Mouse (Mus musculus) stomach, embryonic 16.5 days (tissue): ENCODE data around the gene Siah1b. TPM values are rescaled to one million over a fixed set of nuclear protein-coding genes. Genes with fewer than 3 reads are reported as not detected.

ENCODE experiments used
- ATAC-seq: fragments of 200-750 bp; cut with Nextera tagmentation; 2 replicates; pipeline ENCODE4 v1.8.0; 2017; ENCODE audit warnings: moderate number of reproducible peaks, moderate TSS enrichment; ENCODE audit not compliant: insufficient read depth, low FRiP score
- H3K27ac ChIP-seq: fragments of 300-500 bp; sonication (generic); 2 replicates; pipeline ENCODE4 v1.5.1; 2014; ENCODE audit warnings: low read length
- H3K27me3 ChIP-seq: fragments of 300-500 bp; sonication (generic); 2 replicates; pipeline ENCODE4 v1.6.1; 2014; ENCODE audit warnings: low read length, control low read depth, mixed read lengths; ENCODE audit not compliant: control insufficient read depth, insufficient read depth
- H3K36me3 ChIP-seq: fragments of 300-500 bp; sonication (generic); 2 replicates; pipeline ENCODE4 v1.6.1; 2014; ENCODE audit warnings: low read length; ENCODE audit not compliant: control insufficient read depth, insufficient read depth
- H3K4me1 ChIP-seq: fragments of 300-500 bp; sonication (generic); 2 replicates; pipeline ENCODE4 v1.6.1; 2014; ENCODE audit warnings: low read length, control low read depth, mixed read lengths; ENCODE audit not compliant: control insufficient read depth, insufficient read depth
- H3K4me2 ChIP-seq: fragments of 300-500 bp; sonication (generic); 2 replicates; pipeline ENCODE4 v1.6.1; 2014; ENCODE audit warnings: low read depth, low read length, mixed read lengths
- H3K4me3 ChIP-seq: fragments of 300-500 bp; sonication (generic); replicated peaks from 2 replicates; pipeline ENCODE4 v1.5.1; 2014; ENCODE audit warnings: mild to moderate bottlenecking, low read length
- H3K9ac ChIP-seq: fragments of 300-500 bp; sonication (generic); 2 replicates; pipeline ENCODE4 v1.6.1; 2014; ENCODE audit warnings: low read length
- H3K9me3 ChIP-seq: fragments of 300-500 bp; sonication (generic); replicated peaks from 2 replicates; pipeline ENCODE4 v1.6.1; 2016; ENCODE audit warnings: low read length, control low read depth; ENCODE audit not compliant: control insufficient read depth
- WGBS: fragments of 180-500 bp; shearing (Covaris S2); extraction: QIAGEN DNeasy Blood & Tissue Kit; methylation state at CpG from one replicate; pipeline ENCODE4 v1.1.7; 2014; 5-methylcytosine and 5-hydroxymethylcytosine counted together
- polyA plus RNA-seq: library from polyadenylated mRNA; unstranded; fragments of >200 nt; fragmentation: Nextera tagmentation; extraction: Ambion mirVana; gene quantifications from 2 replicates; pipeline ENCODE4 v1.2.1, GENCODE M21; 2015

Siah1b gene
- polyA plus RNA-seq, result 13.6 and 19.0 TPM in 2 replicates

DNA sequence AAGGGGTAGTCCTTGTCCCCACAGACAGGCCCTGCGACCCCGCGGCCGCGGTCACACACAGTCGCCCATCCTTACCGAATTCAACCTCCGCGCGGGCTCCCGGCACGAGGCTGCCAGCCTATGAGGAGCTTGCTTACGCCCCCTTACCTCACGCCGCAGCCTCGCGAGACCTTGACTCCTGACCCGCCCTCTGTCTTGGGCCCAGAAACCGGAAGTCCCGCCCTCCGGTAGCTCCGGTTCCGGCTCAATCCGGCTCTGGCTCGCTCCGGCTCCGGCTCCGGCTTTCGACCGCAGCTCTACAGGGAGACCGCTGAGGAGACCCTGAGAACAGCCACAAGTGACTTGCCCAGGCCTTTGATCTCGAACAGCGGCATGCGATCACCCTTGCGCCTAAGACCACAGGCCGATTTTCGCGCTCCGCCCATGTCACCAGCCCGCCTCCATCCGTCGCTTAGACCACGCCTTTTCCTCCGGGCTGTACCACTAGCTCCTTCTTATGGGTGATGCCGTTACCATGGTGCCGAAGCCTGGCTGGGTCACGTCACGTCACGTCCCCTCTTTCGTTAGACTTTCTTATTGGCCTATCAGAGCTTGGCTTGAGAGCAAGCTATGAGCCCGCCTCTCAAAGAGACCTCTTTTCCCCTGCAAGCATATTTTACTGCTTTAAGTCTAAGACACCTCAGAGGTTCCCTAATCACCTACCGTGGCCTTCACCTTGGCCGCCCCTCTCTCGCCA lies at the start of gene Siah1b:
TSS of gene Siah1b (minus strand) at position 454 of the 736 bp plus-strand sequence.
- no peaks in the 10 kb centered on the region for H3K27me3 ChIP-seq
- peak; percentile 99 for ATAC-seq
- H3K36me3 ChIP-seq, result no peaks in the 10 kb centered on the region
- peak within 1 kb of the TSS; percentile 78 for H3K9ac ChIP-seq
- peak within 1 kb of the TSS; percentile 77 for H3K4me2 ChIP-seq
- peaks cover 4% of the 10 kb centered on the region; the same call in 1 of the 2 replicates for H3K4me1 ChIP-seq
- whole genome bisulfite sequencing, result 24% methylated on average over 52 of the region's 54 CpGs
- peak within 1 kb of the TSS; percentile 61 for H3K4me3 ChIP-seq
- H3K9me3 ChIP-seq, result no peaks in the 10 kb centered on the region
- peak within 1 kb of the TSS; percentile 82 for H3K27ac ChIP-seq

DNA sequence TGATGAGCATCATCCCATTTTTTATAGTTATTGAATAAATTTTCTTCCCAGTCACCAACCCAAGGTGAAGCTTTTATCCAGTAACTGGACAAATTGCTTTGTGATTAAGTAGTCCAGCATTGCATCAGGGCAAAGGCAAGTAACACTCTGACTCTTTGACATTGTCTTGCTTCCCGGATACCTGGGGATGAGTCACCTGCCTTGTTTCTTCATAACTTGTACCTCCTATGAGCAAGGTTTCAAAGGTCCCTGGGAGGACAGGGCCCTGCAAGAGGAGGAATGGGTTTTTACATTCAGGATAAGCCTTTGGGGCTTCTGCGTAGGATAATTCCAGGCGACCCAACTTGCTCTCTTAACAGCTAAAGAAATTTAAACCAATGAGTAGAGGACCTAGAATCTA lies 47.6 kb upstream of the Siah1b start:
- H3K4me3 ChIP-seq, result no peak overlapping the region
- no peak overlapping the region for H3K9ac ChIP-seq
- ATAC-seq, result no peak
- H3K27me3 ChIP-seq, result no peaks in the 10 kb centered on the region; the same call in 1 of the 2 replicates
- no peaks in the 10 kb centered on the region for H3K9me3 ChIP-seq
- H3K4me1 ChIP-seq, result no peaks in the 10 kb centered on the region
- WGBS, result 87% methylated on average over 3 of the region's 3 CpGs
- no peaks in the 10 kb centered on the region for H3K36me3 ChIP-seq
- no peak overlapping the region for H3K27ac ChIP-seq
- H3K4me2 ChIP-seq, result no peak overlapping the region

DNA sequence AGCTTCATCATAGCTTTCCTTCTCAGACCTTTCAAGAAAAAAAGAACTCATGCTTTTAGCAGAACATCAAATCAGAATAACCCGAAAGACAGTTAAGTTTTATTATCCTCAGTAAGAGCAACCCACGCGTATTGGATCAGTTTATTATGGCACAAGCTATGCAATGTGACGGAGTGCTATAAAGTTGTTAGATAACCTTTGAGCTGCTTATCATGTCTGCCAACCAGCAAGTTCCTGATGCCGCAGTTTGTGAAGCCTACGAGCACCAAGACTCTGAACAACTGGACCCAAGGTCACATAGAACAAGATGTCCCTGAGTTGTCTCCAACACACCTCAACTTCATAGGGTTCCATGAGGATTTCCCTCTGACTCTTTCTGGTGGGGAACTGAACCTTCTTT lies 37.5 kb upstream of the Siah1b start:
- 79% methylated on average over 6 of the region's 6 CpGs for WGBS
- no peak overlapping the region for H3K27ac ChIP-seq
- no peak overlapping the region for H3K9ac ChIP-seq
- no peaks in the 10 kb centered on the region for H3K27me3 ChIP-seq
- H3K4me1 ChIP-seq, result no peaks in the 10 kb centered on the region
- H3K9me3 ChIP-seq, result no peaks in the 10 kb centered on the region
- no peak overlapping the region for H3K4me2 ChIP-seq
- ATAC-seq, result no peak
- no peak overlapping the region for H3K4me3 ChIP-seq
- no peaks in the 10 kb centered on the region for H3K36me3 ChIP-seq

DNA sequence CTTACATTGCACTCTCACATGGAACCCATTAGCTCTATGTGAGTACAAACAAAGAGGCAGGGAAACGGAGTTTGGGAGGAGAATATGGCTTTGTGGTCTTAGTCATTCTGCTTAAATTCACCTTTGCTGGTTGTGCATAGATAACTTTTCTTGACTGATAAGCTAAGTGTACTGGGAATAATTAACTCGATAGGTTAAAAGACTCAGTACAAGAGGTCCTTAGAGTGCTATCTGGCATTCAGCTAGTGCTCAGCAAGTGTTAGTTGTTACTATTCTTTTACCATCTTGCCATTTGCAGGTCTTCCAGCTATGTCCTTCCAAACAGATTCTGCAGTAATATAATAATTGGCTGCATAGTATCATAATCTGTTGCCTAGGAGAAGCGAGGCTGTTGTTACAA lies 34.9 kb upstream of the Siah1b start:
- H3K9ac ChIP-seq, result no peak overlapping the region
- no peaks in the 10 kb centered on the region for H3K4me1 ChIP-seq
- no peak overlapping the region for H3K27ac ChIP-seq
- no peaks in the 10 kb centered on the region for H3K36me3 ChIP-seq
- no peak for ATAC-seq
- H3K27me3 ChIP-seq, result no peaks in the 10 kb centered on the region
- 61% methylated on average over 3 of the region's 3 CpGs for WGBS
- H3K4me3 ChIP-seq, result no peak overlapping the region
- H3K4me2 ChIP-seq, result no peak overlapping the region
- no peaks in the 10 kb centered on the region for H3K9me3 ChIP-seq

DNA sequence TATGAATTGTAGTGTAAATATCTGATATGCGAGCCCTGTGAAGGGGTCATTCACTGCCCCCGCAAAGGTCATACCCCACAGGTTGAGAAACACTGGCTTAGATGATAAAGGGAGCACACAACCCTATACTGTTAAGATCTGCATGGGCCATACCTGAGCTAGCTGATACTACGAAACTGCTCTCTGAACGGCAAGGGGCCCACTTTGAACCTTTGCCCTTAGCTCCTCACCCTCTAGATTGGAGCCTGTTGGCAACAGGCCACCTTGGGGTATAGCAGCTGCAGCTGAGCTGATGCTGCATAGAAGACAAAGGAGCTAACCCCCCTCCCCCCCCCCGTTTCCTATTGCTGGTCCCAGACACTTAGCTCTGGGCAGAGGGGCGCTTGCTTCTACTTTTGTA lies 26.4 kb upstream of the Siah1b start:
- Histone ChIP-seq H3K9me3 (no peaks in the 10 kb centered on the region), H3K27ac (no peak overlapping the region), H3K4me3 (no peak overlapping the region), H3K4me1 (no peaks in the 10 kb centered on the region), H3K9ac (no peak overlapping the region), H3K4me2 (no peak overlapping the region), H3K27me3 (no peaks in the 10 kb centered on the region; the same call in 1 of the 2 replicates), H3K36me3 (no peaks in the 10 kb centered on the region)
- peak; percentile 69 for ATAC-seq
- 52% methylated on average over 6 of the region's 6 CpGs for WGBS

DNA sequence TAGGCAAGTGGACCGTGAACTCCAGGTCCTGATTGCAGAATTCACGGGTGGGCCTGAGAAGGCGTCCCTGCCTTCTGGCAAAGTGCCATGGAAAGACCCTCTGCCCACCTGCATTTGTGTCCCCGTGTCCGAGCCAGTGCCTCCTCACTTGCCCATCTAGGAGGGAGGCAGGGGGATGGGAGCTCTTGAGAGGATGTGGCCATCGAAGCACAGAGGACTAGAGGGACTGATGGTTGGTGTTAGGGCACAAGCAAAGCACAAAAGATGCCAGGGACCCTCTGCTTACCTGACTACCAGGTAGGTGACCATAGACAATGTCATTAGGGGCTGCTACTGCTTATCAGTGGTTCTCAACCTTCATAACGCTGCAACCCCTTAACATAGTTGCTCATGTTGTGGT lies 25.9 kb upstream of the Siah1b start:
- Histone ChIP-seq H3K9ac (no peak overlapping the region), H3K36me3 (no peaks in the 10 kb centered on the region), H3K4me3 (no peak overlapping the region), H3K9me3 (no peaks in the 10 kb centered on the region), H3K4me2 (no peak overlapping the region), H3K27me3 (no peaks in the 10 kb centered on the region; the same call in 1 of the 2 replicates), H3K27ac (no peak overlapping the region), H3K4me1 (no peaks in the 10 kb centered on the region)
- no peak for ATAC-seq
- whole genome bisulfite sequencing, result 82% methylated on average over 7 of the region's 7 CpGs

DNA sequence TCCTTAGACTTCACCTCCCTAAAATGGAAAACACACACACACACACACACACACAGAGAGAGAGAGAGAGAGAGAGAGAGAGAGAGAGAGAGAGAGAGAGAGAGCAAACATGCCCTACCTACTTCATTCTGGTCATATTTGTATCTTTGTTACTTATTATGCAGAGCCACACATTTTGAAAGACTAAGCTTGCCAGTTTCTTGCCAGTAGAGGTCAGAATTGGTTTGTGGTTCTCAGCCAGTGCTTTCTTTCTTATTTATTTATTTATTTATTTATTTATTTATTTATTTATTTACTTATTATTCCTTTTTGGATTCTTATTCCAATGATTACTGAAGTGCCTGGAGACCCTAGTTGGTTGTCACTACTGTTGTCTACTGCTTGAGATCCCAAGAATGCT lies 25.2 kb upstream of the Siah1b start:
- Histone ChIP-seq H3K4me1 (no peaks in the 10 kb centered on the region), H3K9ac (no peak overlapping the region), H3K27me3 (no peaks in the 10 kb centered on the region; the same call in 1 of the 2 replicates), H3K36me3 (no peaks in the 10 kb centered on the region), H3K4me2 (no peak overlapping the region), H3K9me3 (no peaks in the 10 kb centered on the region), H3K4me3 (no peak overlapping the region), H3K27ac (no peak overlapping the region)
- no peak for ATAC-seq

DNA sequence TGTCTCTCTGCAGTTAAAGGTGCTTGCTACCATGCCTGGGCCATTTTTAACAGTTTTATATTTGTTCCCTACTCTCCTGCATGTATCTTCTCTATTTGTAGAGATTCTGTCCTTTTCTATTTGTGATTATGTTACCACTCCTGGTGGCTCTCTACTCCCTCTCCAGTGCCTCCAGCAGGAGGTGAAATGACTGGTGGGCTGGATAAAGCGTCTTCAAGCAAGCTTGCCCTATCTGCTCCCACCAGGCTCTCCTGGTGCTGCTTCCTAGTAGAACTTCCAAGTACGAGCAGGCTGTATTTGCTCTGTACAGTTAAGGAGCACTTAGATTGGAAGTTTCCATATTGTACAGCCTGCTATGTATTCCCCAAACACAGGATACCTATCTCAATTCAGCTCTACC lies 19.5 kb upstream of the Siah1b start:
- Histone ChIP-seq H3K4me1 (no peaks in the 10 kb centered on the region), H3K9me3 (no peaks in the 10 kb centered on the region), H3K4me3 (no peak overlapping the region), H3K9ac (no peak overlapping the region), H3K36me3 (no peaks in the 10 kb centered on the region), H3K27me3 (0 out of 2 replicates have a peak, but pooled peaks cover 5% of the 10 kb centered on the region), H3K4me2 (no peak overlapping the region), H3K27ac (no peak overlapping the region)
- WGBS, result 66% methylated on average over 2 of the region's 2 CpGs
- no peak for ATAC-seq

DNA sequence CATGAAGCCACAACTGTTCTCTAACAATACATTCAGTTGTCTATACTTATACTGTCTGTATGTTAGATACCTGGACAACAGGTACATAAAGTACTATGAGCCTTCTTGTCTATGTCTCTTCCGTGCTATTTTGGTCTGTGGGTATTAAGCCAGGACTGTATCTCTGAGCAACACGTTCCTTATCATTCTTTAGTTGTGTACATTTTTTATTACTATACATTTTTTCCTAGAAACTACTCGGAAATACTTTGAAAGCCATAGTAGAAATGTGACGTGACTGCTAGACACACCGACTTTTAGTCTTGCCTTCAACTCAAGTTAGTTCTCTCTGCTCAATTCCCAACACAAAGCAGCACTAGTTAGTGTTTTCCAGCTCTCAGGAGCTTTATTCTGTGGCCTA lies 17.1 kb upstream of the Siah1b start:
- H3K9ac ChIP-seq, result no peak overlapping the region
- H3K4me1 ChIP-seq, result no peaks in the 10 kb centered on the region
- peaks cover 16% of the 10 kb centered on the region; the same call in 1 of the 2 replicates for H3K27me3 ChIP-seq
- no peaks in the 10 kb centered on the region for H3K9me3 ChIP-seq
- H3K27ac ChIP-seq, result no peak overlapping the region
- no peak overlapping the region for H3K4me2 ChIP-seq
- no peaks in the 10 kb centered on the region for H3K36me3 ChIP-seq
- ATAC-seq, result no peak
- WGBS, result 77% methylated on average over 5 of the region's 5 CpGs
- H3K4me3 ChIP-seq, result no peak overlapping the region
